Mouse (Mus musculus) stomach, embryonic 15.5 days (tissue): ENCODE measurements around the gene Olah. TPM values are rescaled to one million over a fixed set of nuclear protein-coding genes. Genes with fewer than 3 reads are reported as not detected.
"Not testable (repeated sequence)": the region's sequence is repeated elsewhere in the genome, so short reads cannot be mapped to it uniquely, and the experiment has no call there.

Experiments used
- ATAC-seq: fragments of 200-750 bp; cut with Nextera tagmentation; 2 replicates; pipeline ENCODE4 v1.8.0; 2017; ENCODE audit warnings: low read depth, moderate number of reproducible peaks, moderate TSS enrichment; ENCODE audit not compliant: insufficient read depth, low FRiP score
- H3K27ac ChIP-seq: fragments of 300-500 bp; sonication (generic); 2 replicates; pipeline ENCODE4 v1.5.1; 2015; ENCODE audit warnings: mild to moderate bottlenecking, inconsistent platforms
- H3K27me3 ChIP-seq: fragments of 300-500 bp; sonication (generic); replicated peaks from 2 replicates; pipeline ENCODE4 v1.6.1; 2015; ENCODE audit warnings: inconsistent platforms
- H3K36me3 ChIP-seq: fragments of 300-500 bp; sonication (generic); 2 replicates; pipeline ENCODE4 v1.6.1; 2015; ENCODE audit warnings: inconsistent platforms
- H3K4me1 ChIP-seq: fragments of 300-500 bp; sonication (generic); 2 replicates; pipeline ENCODE4 v1.6.1; 2015; ENCODE audit warnings: inconsistent platforms
- H3K4me2 ChIP-seq: fragments of 300-500 bp; sonication (generic); 2 replicates; pipeline ENCODE4 v1.6.1; 2015; ENCODE audit warnings: mild to moderate bottlenecking, inconsistent platforms
- H3K4me3 ChIP-seq: fragments of 300-500 bp; sonication (generic); replicated peaks from 2 replicates; pipeline ENCODE4 v1.5.1; 2015; ENCODE audit warnings: inconsistent platforms
- H3K9ac ChIP-seq: fragments of 300-500 bp; sonication (generic); 2 replicates; pipeline ENCODE4 v1.6.1; 2015; ENCODE audit warnings: inconsistent platforms
- H3K9me3 ChIP-seq: fragments of 300-500 bp; sonication (generic); 2 replicates; pipeline ENCODE4 v1.6.1; 2016; ENCODE audit warnings: inconsistent platforms
- WGBS: fragments of 180-500 bp; shearing (Covaris S2); methylation state at CpG from one replicate; pipeline ENCODE4 v1.1.7; 2015; 5-methylcytosine and 5-hydroxymethylcytosine counted together
- polyA plus RNA-seq: library from polyadenylated mRNA; unstranded; fragments of >200 nt; fragmentation: Nextera tagmentation; extraction: Ambion mirVana; gene quantifications from 2 replicates; pipeline ENCODE4 v1.2.1, GENCODE M21; 2015

Olah gene
- not detected in 2 replicates for polyA plus RNA-seq

GRCm38 (mm10) chr2:3397110-3397509 is at the start of gene Olah:
Gene Olah, minus strand, starts transcription at chr2:3397210.
- H3K4me3 ChIP-seq, H3K9ac ChIP-seq, H3K4me2 ChIP-seq, H3K27ac ChIP-seq, ATAC-seq, H3K9me3 ChIP-seq, H3K36me3 ChIP-seq, H3K4me1 ChIP-seq, H3K27me3 ChIP-seq: not testable (repeated sequence)
- whole genome bisulfite sequencing = 63% methylated on average over 10 of the region's 10 CpGs

- no peak overlapping the region for H3K4me3 ChIP-seq
- H3K9me3 ChIP-seq = no peaks in the 10 kb centered on the region
- ATAC-seq = no peak
- H3K27ac ChIP-seq = no peak overlapping the region
- H3K9ac ChIP-seq = no peak overlapping the region
- H3K27me3 ChIP-seq = no peaks in the 10 kb centered on the region
- H3K36me3 ChIP-seq = peaks cover 5% of the 10 kb centered on the region; the same call in 1 of the 2 replicates
- H3K4me2 ChIP-seq = no peak overlapping the region
- H3K4me1 ChIP-seq = no peaks in the 10 kb centered on the region
- 78% methylated on average over 4 of the region's 4 CpGs for WGBS
Observed at GRCm38 (mm10) chr2:3445984-3446383, 49.0 kb upstream of the Olah start.

- Histone ChIP-seq H3K4me3 (no peak overlapping the region), H3K27me3 (no peaks in the 10 kb centered on the region), H3K9ac (no peak overlapping the region), H3K4me1 (no peaks in the 10 kb centered on the region), H3K9me3 (no peaks in the 10 kb centered on the region), H3K27ac (no peak overlapping the region), H3K4me2 (no peak overlapping the region), H3K36me3 (peaks cover 5% of the 10 kb centered on the region; the same call in 1 of the 2 replicates)
- no peak for ATAC-seq
- WGBS = 60% methylated on average over 7 of the region's 7 CpGs
Observed at GRCm38 (mm10) chr2:3444206-3444605, 47.2 kb upstream of the Olah start.

- peaks cover 5% of the 10 kb centered on the region; the same call in 1 of the 2 replicates for H3K36me3 ChIP-seq
- no peaks in the 10 kb centered on the region for H3K27me3 ChIP-seq
- no peak for ATAC-seq
- WGBS = 64% methylated on average over 7 of the region's 7 CpGs
- no peak overlapping the region for H3K9ac ChIP-seq
- no peaks in the 10 kb centered on the region for H3K9me3 ChIP-seq
- no peak overlapping the region for H3K27ac ChIP-seq
- no peak overlapping the region for H3K4me3 ChIP-seq
- no peaks in the 10 kb centered on the region for H3K4me1 ChIP-seq
- H3K4me2 ChIP-seq = no peak overlapping the region
Observed at GRCm38 (mm10) chr2:3437956-3438355, 40.9 kb upstream of the Olah start.

- Histone ChIP-seq H3K4me3 (no peak overlapping the region), H3K4me2 (no peak overlapping the region), H3K27ac (no peak overlapping the region), H3K9ac (no peak overlapping the region), H3K36me3 (no peaks in the 10 kb centered on the region), H3K27me3 (no peaks in the 10 kb centered on the region), H3K4me1 (no peaks in the 10 kb centered on the region), H3K9me3 (no peaks in the 10 kb centered on the region)
- WGBS = 86% methylated on average over 6 of the region's 6 CpGs
- no peak for ATAC-seq
Observed at GRCm38 (mm10) chr2:3435369-3436061, 38.5 kb upstream of the Olah start.

GRCm38 (mm10) chr2:3430956-3431355 is 33.9 kb upstream of the Olah start:
- ATAC-seq = no peak
- Histone ChIP-seq H3K9me3 (no peaks in the 10 kb centered on the region), H3K27me3 (no peaks in the 10 kb centered on the region), H3K36me3 (no peaks in the 10 kb centered on the region; the same call in 1 of the 2 replicates), H3K4me3 (no peak overlapping the region), H3K4me1 (no peaks in the 10 kb centered on the region), H3K27ac (no peak overlapping the region), H3K9ac (no peak overlapping the region), H3K4me2 (no peak overlapping the region)
- WGBS = 73% methylated on average over 9 of the region's 9 CpGs

GRCm38 (mm10) chr2:3424579-3424910 is 27.5 kb upstream of the Olah start:
- H3K9me3 ChIP-seq = no peaks in the 10 kb centered on the region
- H3K36me3 ChIP-seq = no peaks in the 10 kb centered on the region; the same call in 1 of the 2 replicates
- 0 out of 2 replicates have a peak, but pooled peaks cover 6% of the 10 kb centered on the region for H3K4me1 ChIP-seq
- no peaks in the 10 kb centered on the region for H3K27me3 ChIP-seq
- H3K4me3 ChIP-seq = peak overlapping the region; percentile 73
- no peak for ATAC-seq
- WGBS = 3% methylated on average over 10 of the region's 10 CpGs
- peak overlapping the region; percentile 94 for H3K4me2 ChIP-seq
- H3K9ac ChIP-seq = peak overlapping the region; percentile 37
- no peak overlapping the region for H3K27ac ChIP-seq

- Histone ChIP-seq H3K4me3 (peak within 1 kb of the TSS; percentile 73), H3K36me3 (no peaks in the 10 kb centered on the region; the same call in 1 of the 2 replicates), H3K27ac (no peak within 1 kb of the TSS), H3K9me3 (no peaks in the 10 kb centered on the region), H3K9ac (peak within 1 kb of the TSS; percentile 37), H3K27me3 (no peaks in the 10 kb centered on the region), H3K4me2 (peak within 1 kb of the TSS; percentile 94), H3K4me1 (0 out of 2 replicates have a peak, but pooled peaks cover 6% of the 10 kb centered on the region)
- 1% methylated on average over 29 of the region's 29 CpGs for WGBS
- ATAC-seq = peak; percentile 97
Observed at GRCm38 (mm10) chr2:3423841-3424578, 27.0 kb upstream of the Olah start, which contains the start of gene Dclre1c. Gene Dclre1c, plus strand, starts transcription at chr2:3424131.

GRCm38 (mm10) chr2:3422548-3422947 is 25.5 kb upstream of the Olah start, which contains the start of gene Meig1:
Gene Meig1, minus strand, starts transcription at chr2:3422648.
- Histone ChIP-seq H3K4me2 (peak within 1 kb of the TSS; percentile 94; the same call in 1 of the 2 replicates), H3K9ac (no peak within 1 kb of the TSS), H3K4me1 (0 out of 2 replicates have a peak, but pooled peaks cover 10% of the 10 kb centered on the region), H3K27ac (no peak within 1 kb of the TSS), H3K4me3 (no peak within 1 kb of the TSS), H3K36me3 (no peaks in the 10 kb centered on the region; the same call in 1 of the 2 replicates), H3K27me3 (no peaks in the 10 kb centered on the region), H3K9me3 (no peaks in the 10 kb centered on the region)
- no peak for ATAC-seq
- WGBS = 73% methylated on average over 3 of the region's 3 CpGs

GRCm38 (mm10) chr2:3420157-3420556 is 23.1 kb upstream of the Olah start:
- no peak for ATAC-seq
- no peak overlapping the region for H3K27ac ChIP-seq
- no peak overlapping the region for H3K4me2 ChIP-seq
- no peaks in the 10 kb centered on the region for H3K9me3 ChIP-seq
- no peaks in the 10 kb centered on the region for H3K27me3 ChIP-seq
- H3K4me1 ChIP-seq = 0 out of 2 replicates have a peak, but pooled peaks cover 10% of the 10 kb centered on the region
- H3K4me3 ChIP-seq = no peak overlapping the region
- WGBS = 66% methylated on average over 4 of the region's 4 CpGs
- H3K36me3 ChIP-seq = no peaks in the 10 kb centered on the region
- H3K9ac ChIP-seq = no peak overlapping the region

GRCm38 (mm10) chr2:3418883-3419431 is 21.9 kb upstream of the Olah start:
- no peak overlapping the region for H3K9ac ChIP-seq
- H3K27me3 ChIP-seq = no peaks in the 10 kb centered on the region
- peak; percentile 96 for ATAC-seq
- no peak overlapping the region for H3K27ac ChIP-seq
- H3K4me2 ChIP-seq = peak overlapping the region; percentile 82
- H3K9me3 ChIP-seq = no peaks in the 10 kb centered on the region
- H3K4me3 ChIP-seq = peak overlapping the region; percentile 54
- H3K36me3 ChIP-seq = no peaks in the 10 kb centered on the region
- under 1% methylated on average over 38 of the region's 38 CpGs for WGBS
- H3K4me1 ChIP-seq = 0 out of 2 replicates have a peak, but pooled peaks cover 4% of the 10 kb centered on the region

GRCm38 (mm10) chr2:3415676-3416075 is 18.7 kb upstream of the Olah start:
- no peaks in the 10 kb centered on the region for H3K9me3 ChIP-seq
- H3K4me3 ChIP-seq = no peak overlapping the region
- H3K9ac ChIP-seq = no peak overlapping the region
- WGBS = 15% methylated on average over 1 of the region's 1 CpGs
- H3K27ac ChIP-seq = no peak overlapping the region
- ATAC-seq = no peak
- H3K27me3 ChIP-seq = no peaks in the 10 kb centered on the region
- H3K36me3 ChIP-seq = no peaks in the 10 kb centered on the region
- 0 out of 2 replicates have a peak, but pooled peaks cover 4% of the 10 kb centered on the region for H3K4me1 ChIP-seq
- H3K4me2 ChIP-seq = no peak overlapping the region
